8 mouse cellular contexts compared by ENCODE assay signal in the genomic region with DNA sequence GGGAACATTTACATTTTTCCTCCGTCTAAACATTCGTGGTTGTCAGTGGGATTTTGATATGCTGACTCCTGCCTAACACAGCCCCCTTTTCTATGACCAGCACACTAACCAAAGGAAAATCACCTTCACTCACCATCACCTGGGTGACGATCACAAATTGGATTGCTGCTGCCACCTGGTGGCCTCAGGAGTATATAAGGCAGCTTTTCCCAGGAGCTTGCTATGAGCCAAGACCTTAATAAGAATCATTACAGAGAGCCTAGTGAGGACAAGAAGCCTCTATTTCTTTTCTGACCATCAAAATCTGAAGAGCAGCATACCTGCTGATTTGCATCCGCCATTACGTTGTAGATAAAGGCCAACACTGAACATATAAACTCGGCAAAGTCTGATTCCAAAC.
DNase-seq lines count a peak whose midpoint lies in the region; ATAC-seq and TF ChIP-seq lines count a peak whose summit lies in the region.

No protein-coding gene starts in this region.

- no peak overlapping the region for H3K9ac ChIP-seq in embryonic facial prominence, embryonic 11.5 days (replicated peaks; ENCODE audit: low read length)
- no peak overlapping the region for H3K9ac ChIP-seq in lung, embryonic 14.5 days

- no peaks in the 10 kb centered on the region for H3K9me3 ChIP-seq in embryonic facial prominence, embryonic 11.5 days (replicated peaks; ENCODE audit: control insufficient read depth, low read length)
- H3K9me3 ChIP-seq in lung, embryonic 14.5 days (ENCODE audit: low read depth, low read length) = no peaks in the 10 kb centered on the region

- H3K27me3 ChIP-seq in embryonic facial prominence, embryonic 11.5 days (ENCODE audit: control insufficient read depth, insufficient read depth, low read length) = no peaks in the 10 kb centered on the region
- H3K27me3 ChIP-seq in kidney, adult 2 months (replicated peaks; ENCODE audit: control insufficient read depth, insufficient read depth, low read length) = no peaks in the 10 kb centered on the region
- H3K27me3 ChIP-seq in lung, embryonic 14.5 days (ENCODE audit: insufficient read depth, low read length) = no peaks in the 10 kb centered on the region

- no peak overlapping the region for H3K27ac ChIP-seq in embryonic facial prominence, embryonic 11.5 days (replicated peaks; ENCODE audit: low read depth, low read length)
- no peak overlapping the region for H3K27ac ChIP-seq in kidney, adult 2 months (ENCODE audit: insufficient read depth, low read depth, low read length)
- H3K27ac ChIP-seq in lung, embryonic 14.5 days (ENCODE audit: low read depth) = no peak overlapping the region

- H3K4me2 ChIP-seq in embryonic facial prominence, embryonic 11.5 days (ENCODE audit: low read depth, low read length) = no peak overlapping the region
- H3K4me2 ChIP-seq in lung, embryonic 14.5 days = no peak overlapping the region

- H3K4me3 ChIP-seq in embryonic facial prominence, embryonic 11.5 days (ENCODE audit: low read depth, low read length) = no peak overlapping the region
- H3K4me3 ChIP-seq in kidney, adult 2 months (ENCODE audit: insufficient read depth, low read depth, low read length) = no peak overlapping the region
- H3K4me3 ChIP-seq in lung, embryonic 14.5 days (ENCODE audit: low read depth, low read length) = no peak overlapping the region

- H3K4me1 ChIP-seq in embryonic facial prominence, embryonic 11.5 days (ENCODE audit: control insufficient read depth, insufficient read depth, low read length) = no peaks in the 10 kb centered on the region
- H3K4me1 ChIP-seq in kidney, adult 2 months (ENCODE audit: control insufficient read depth, insufficient read depth, low read length) = no peaks in the 10 kb centered on the region
- no peaks in the 10 kb centered on the region for H3K4me1 ChIP-seq in lung, embryonic 14.5 days (ENCODE audit: insufficient read depth)

- peak; percentile 54 for DNase-seq in urinary bladder, postnatal 14 days (ENCODE audit: low spot score)
- DNase-seq in urinary bladder, adult 2 months (ENCODE audit: low spot score) = no peak
- DNase-seq in adrenal gland, postnatal 25 days = peak; percentile 45
- peak; percentile 76 for DNase-seq in embryonic facial prominence, embryonic 11.5 days (ENCODE audit: low spot score)
- DNase-seq in kidney, adult 2 months = peak; percentile 74
- DNase-seq in lung, embryonic 14.5 days = peak; percentile 75
- peak; percentile 20 for DNase-seq in retina, adult 2 months (ENCODE audit: low read depth, low spot score)
- DNase-seq in Muller cell, postnatal 12 days (ENCODE audit: inconsistent ontology term) = no peak

- no peak for ATAC-seq in embryonic facial prominence, embryonic 11.5 days (replicated peaks; ENCODE audit: insufficient number of reproducible peaks, low FRiP score, low TSS enrichment, low read depth)
- ATAC-seq in lung, embryonic 14.5 days (ENCODE audit: insufficient read depth) = no peak

- H3K36me3 ChIP-seq in embryonic facial prominence, embryonic 11.5 days (replicated peaks; ENCODE audit: control insufficient read depth, insufficient read depth, low read depth, low read length) = no peaks in the 10 kb centered on the region
- no peaks in the 10 kb centered on the region for H3K36me3 ChIP-seq in kidney, adult 2 months (ENCODE audit: control insufficient read depth, insufficient read depth, low read length)
- H3K36me3 ChIP-seq in lung, embryonic 14.5 days (ENCODE audit: insufficient read depth) = no peaks in the 10 kb centered on the region

- WGBS in embryonic facial prominence, embryonic 11.5 days = 26% methylated on average over 6 of the region's 6 CpGs
- WGBS in kidney, adult 2 months = 31% methylated on average over 6 of the region's 6 CpGs
- 29% methylated on average over 6 of the region's 6 CpGs for WGBS in lung, embryonic 14.5 days

- no peak for TF ChIP-seq POLR2A in kidney, adult 2 months (IDR thresholded peaks at IDR 0.05; ENCODE audit: low read depth, low read length)

- TF ChIP-seq CTCF in kidney, adult 2 months (conservative IDR thresholded peaks at IDR 0.05; ENCODE audit: insufficient read depth, insufficient read length, low read depth, low read length) = peak; percentile 74
- TF ChIP-seq CTCF in lung, embryonic 14.5 days (IDR thresholded peaks at IDR 0.05; ENCODE audit: low read depth) = peak; percentile 74

Comparison
In these comparisons a context has a peak if more than half of its experiments do, and no peak if none do; other contexts are left out.
1. DNase-seq: peak in urinary bladder, postnatal 14 days (single experiment), adrenal gland, postnatal 25 days (single experiment), embryonic facial prominence, embryonic 11.5 days (single experiment), kidney, adult 2 months (single experiment), lung, embryonic 14.5 days (single experiment) and retina, adult 2 months (single experiment); none in urinary bladder, adult 2 months (single experiment) and Muller cell, postnatal 12 days (single experiment).